Mouse (Mus musculus) intestine, postnatal 0 days (tissue): ENCODE results near the gene Mum1l1. TPM values are rescaled to one million over a fixed set of nuclear protein-coding genes. Genes with fewer than 3 reads are reported as not detected.
A peak's percentile ranks its signal among the peaks of the same experiment; 100 is the strongest.
"Not testable (repeated sequence)": the region's sequence is repeated elsewhere in the genome, so short reads cannot be mapped to it uniquely, and the experiment has no call there.

ENCODE experiments used
- ATAC-seq: fragments of 200-750 bp; cut with Nextera tagmentation; 2 replicates; pipeline ENCODE4 v1.8.0; 2017; ENCODE audit warnings: mild to moderate bottlenecking, moderate TSS enrichment, moderate library complexity
- H3K27ac ChIP-seq: fragments of 300-500 bp; sonication (generic); 2 replicates; pipeline ENCODE4 v1.5.1; 2014; ENCODE audit warnings: mild to moderate bottlenecking, low read depth, low read length, moderate library complexity
- H3K27me3 ChIP-seq: fragments of 300-500 bp; sonication (generic); replicated peaks from 2 replicates; pipeline ENCODE4 v1.6.1; 2014; ENCODE audit warnings: low read length, mixed read lengths; ENCODE audit not compliant: control insufficient read depth, insufficient read depth
- H3K36me3 ChIP-seq: fragments of 300-500 bp; sonication (generic); 2 replicates; pipeline ENCODE4 v1.6.1; 2014; ENCODE audit warnings: mild to moderate bottlenecking, moderate library complexity; ENCODE audit not compliant: control insufficient read depth, insufficient read depth
- H3K4me1 ChIP-seq: fragments of 300-500 bp; sonication (generic); replicated peaks from 2 replicates; pipeline ENCODE4 v1.6.1; 2014; ENCODE audit warnings: antibody characterized with exemption, low read length, mixed read lengths; ENCODE audit not compliant: control insufficient read depth, insufficient read depth
- H3K4me2 ChIP-seq: fragments of 300-500 bp; sonication (generic); replicated peaks from 2 replicates; pipeline ENCODE4 v1.6.1; 2014; ENCODE audit warnings: low read depth, mild to moderate bottlenecking, moderate library complexity
- H3K4me3 ChIP-seq: fragments of 300-500 bp; sonication (generic); 2 replicates; pipeline ENCODE4 v1.5.1; 2014; ENCODE audit warnings: low read depth, low read length
- H3K9ac ChIP-seq: fragments of 300-500 bp; sonication (generic); 2 replicates; pipeline ENCODE4 v1.6.1; 2014; ENCODE audit warnings: mild to moderate bottlenecking, low read depth, low read length
- H3K9me3 ChIP-seq: fragments of 300-500 bp; sonication (generic); 2 replicates; pipeline ENCODE4 v1.6.1; 2016; ENCODE audit warnings: mixed run types; ENCODE audit not compliant: control insufficient read depth
- CTCF ChIP-seq: sonication (generic); IDR thresholded peaks from 2 replicates; pipeline ENCODE4 v1.5.1; 2016; ENCODE audit warnings: low read depth, mild to moderate bottlenecking, control low read depth, antibody characterized with exemption, moderate library complexity
- WGBS: fragments of 180-500 bp; shearing (Covaris S2); extraction: QIAGEN DNeasy Blood & Tissue Kit; methylation state at CpG from one replicate; pipeline ENCODE4 v1.1.7; 2014; 5-methylcytosine and 5-hydroxymethylcytosine counted together
- polyA plus RNA-seq: library from polyadenylated mRNA; unstranded; fragments of >200 nt; fragmentation: Nextera tagmentation; extraction: Ambion mirVana; gene quantifications from 2 replicates; pipeline ENCODE4 v1.2.1, GENCODE M21; 2015

Mum1l1 gene
- polyA plus RNA-seq: 2.3 and 3.5 TPM in 2 replicates

GRCm38 (mm10) chrX:139209829-139210225 is at the start of gene Mum1l1:
Gene Mum1l1, plus strand, starts transcription at chrX:139210042.
- Histone ChIP-seq H3K27me3 (no peaks in the 10 kb centered on the region), H3K4me1 (no peaks in the 10 kb centered on the region), H3K9me3 (no peaks in the 10 kb centered on the region), H3K4me3 (peak within 1 kb of the TSS; percentile 40), H3K9ac (peak within 1 kb of the TSS; percentile 42), H3K27ac (no peak within 1 kb of the TSS), H3K36me3 (no peaks in the 10 kb centered on the region), H3K4me2 (peak within 1 kb of the TSS; percentile 67)
- TF ChIP-seq CTCF: no peak
- ATAC-seq: peak; percentile 43; the same call in 1 of the 2 replicates
- 19% methylated on average over 31 of the region's 31 CpGs for WGBS

DNA sequence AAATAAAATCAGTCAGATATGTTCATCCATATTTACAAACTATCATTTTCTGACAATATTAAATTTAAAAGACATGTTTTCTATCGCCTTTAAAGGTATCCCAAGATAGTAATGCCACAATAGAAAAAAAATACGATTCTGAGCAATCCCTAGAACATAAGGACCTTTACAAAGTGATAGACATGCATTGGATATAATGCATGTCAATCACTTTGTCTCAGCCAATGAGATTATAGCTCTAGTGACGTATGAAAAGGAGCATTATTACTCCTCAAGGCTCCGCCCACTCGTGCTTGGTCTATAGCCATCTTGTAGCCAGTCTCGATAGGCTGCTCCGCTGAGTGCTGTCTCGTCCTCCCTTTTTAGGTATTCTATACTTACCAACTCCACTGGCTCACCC is 30.9 kb upstream of the Mum1l1 start, which contains the start of gene 4933428M09Rik:
TSS of gene 4933428M09Rik (plus strand) at position 301 of the 400 bp plus-strand sequence.
- H3K4me2 ChIP-seq: no peak within 1 kb of the TSS
- no peaks in the 10 kb centered on the region for H3K36me3 ChIP-seq
- no peaks in the 10 kb centered on the region for H3K4me1 ChIP-seq
- ATAC-seq: no peak
- no peaks in the 10 kb centered on the region for H3K9me3 ChIP-seq
- H3K9ac ChIP-seq: no peak within 1 kb of the TSS
- no peak for TF ChIP-seq CTCF
- no peaks in the 10 kb centered on the region for H3K27me3 ChIP-seq
- 90% methylated on average over 8 of the region's 8 CpGs for WGBS
- no peak within 1 kb of the TSS for H3K27ac ChIP-seq
- no peak within 1 kb of the TSS for H3K4me3 ChIP-seq

DNA sequence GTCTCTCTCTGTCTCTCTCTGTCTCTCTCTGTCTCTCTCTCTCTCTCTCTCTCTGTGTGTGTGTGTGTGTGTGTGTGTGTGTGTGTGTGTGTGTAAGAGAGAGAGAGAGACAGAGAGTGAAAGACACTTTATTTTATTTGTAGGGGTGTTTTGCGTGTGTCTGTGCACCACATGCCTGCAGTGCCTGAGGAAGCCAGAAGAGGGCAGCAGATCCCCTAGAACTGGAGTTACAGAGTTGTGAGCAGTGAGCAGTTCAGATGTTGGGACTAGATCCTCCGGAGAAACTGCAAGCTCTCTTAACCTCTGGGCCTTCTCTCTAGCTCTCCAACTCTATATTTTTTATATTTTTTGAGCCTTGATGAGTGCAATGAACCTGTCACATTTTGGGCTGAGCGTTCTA is 18.3 kb upstream of the Mum1l1 start:
- not testable (repeated sequence) for H3K4me3 ChIP-seq, H3K4me2 ChIP-seq, ATAC-seq, H3K27ac ChIP-seq, H3K36me3 ChIP-seq, H3K9me3 ChIP-seq, H3K9ac ChIP-seq, H3K4me1 ChIP-seq, H3K27me3 ChIP-seq
- 89% methylated on average over 3 of the region's 3 CpGs for WGBS
- peak; percentile 40 for TF ChIP-seq CTCF

DNA sequence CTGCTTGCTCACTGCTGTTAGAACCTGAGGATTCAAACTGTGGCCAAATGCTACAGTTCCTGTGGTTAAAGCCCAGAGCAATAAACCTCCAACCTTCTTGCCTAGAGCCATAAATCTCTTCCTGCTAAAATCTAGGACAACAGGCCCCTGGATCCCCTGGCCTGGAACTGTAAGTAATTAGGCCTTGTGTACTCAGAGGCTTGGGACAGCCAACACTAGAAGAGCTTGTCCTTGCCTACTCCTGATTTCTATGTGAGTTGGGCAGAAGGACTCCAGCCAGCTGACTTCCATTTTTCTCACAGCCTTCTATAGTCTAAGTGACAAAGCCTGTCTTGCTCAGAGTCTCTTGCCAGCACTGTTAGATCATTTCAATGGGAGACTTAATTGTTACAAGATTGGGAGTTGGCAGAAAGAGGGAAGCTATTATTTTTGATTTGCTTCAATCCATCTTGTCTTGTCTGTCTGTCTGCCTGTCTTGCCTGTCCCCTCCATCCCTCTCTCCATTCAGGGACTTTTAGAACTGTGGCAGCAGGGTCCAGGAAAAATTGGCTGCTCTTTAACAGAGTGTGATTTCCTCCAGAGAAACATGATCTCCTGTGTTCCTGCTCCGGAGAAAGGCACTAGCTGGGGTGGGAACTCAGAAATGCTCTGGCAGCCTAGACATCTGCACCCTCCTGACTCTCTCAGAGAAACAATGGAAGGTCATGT is 15.1 kb upstream of the Mum1l1 start:
- no peak for ATAC-seq
- no peak for TF ChIP-seq CTCF
- H3K27me3 ChIP-seq: no peaks in the 10 kb centered on the region
- H3K4me3 ChIP-seq: no peak overlapping the region
- no peaks in the 10 kb centered on the region for H3K9me3 ChIP-seq
- H3K9ac ChIP-seq: no peak overlapping the region
- no peak overlapping the region for H3K4me2 ChIP-seq
- WGBS: 57% methylated on average over 1 of the region's 1 CpGs
- H3K4me1 ChIP-seq: no peaks in the 10 kb centered on the region
- no peak overlapping the region for H3K27ac ChIP-seq
- H3K36me3 ChIP-seq: no peaks in the 10 kb centered on the region

GRCm38 (mm10) chrX:139209191-139209828 is 532 bp upstream of the Mum1l1 start:
- not testable (repeated sequence) for H3K9ac ChIP-seq, H3K27ac ChIP-seq, H3K9me3 ChIP-seq, H3K27me3 ChIP-seq, H3K36me3 ChIP-seq, ATAC-seq, H3K4me1 ChIP-seq
- 82% methylated on average over 4 of the region's 4 CpGs for WGBS
- Histone ChIP-seq H3K4me2 (peak overlapping the region; percentile 67; the same call in 1 of the 2 replicates), H3K4me3 (peak overlapping the region; percentile 40; the same call in 1 of the 2 replicates)

DNA sequence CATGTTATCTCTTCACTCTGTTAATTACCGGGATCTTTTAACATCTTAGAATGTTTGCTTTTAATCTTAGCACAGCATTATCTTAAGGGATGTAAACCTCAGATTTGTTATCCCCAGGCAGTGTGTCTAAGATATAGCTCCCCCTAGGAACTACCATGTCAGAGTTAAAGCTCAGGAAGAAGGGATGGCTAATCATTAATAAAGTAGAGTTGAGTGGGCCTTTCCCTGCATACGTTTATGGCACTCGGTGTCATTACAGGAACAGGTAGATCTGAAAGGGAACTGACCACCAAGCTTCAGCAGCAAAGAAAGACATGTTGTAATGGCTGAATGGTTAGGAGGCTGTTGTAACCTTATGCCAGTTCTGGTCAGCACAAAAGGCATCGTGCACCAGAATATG is 4.9 kb downstream of the Mum1l1 start:
- H3K27me3 ChIP-seq: no peaks in the 10 kb centered on the region
- no peaks in the 10 kb centered on the region for H3K4me1 ChIP-seq
- 60% methylated on average over 4 of the region's 4 CpGs for WGBS
- H3K27ac ChIP-seq: no peak overlapping the region
- no peak overlapping the region for H3K4me3 ChIP-seq
- H3K36me3 ChIP-seq: no peaks in the 10 kb centered on the region
- ATAC-seq: no peak
- no peak overlapping the region for H3K9ac ChIP-seq
- H3K4me2 ChIP-seq: no peak overlapping the region
- peak; percentile 26; the same call in 1 of the 2 replicates for TF ChIP-seq CTCF
- H3K9me3 ChIP-seq: no peaks in the 10 kb centered on the region
